Mouse (Mus musculus) midbrain, embryonic 14.5 days (tissue): ENCODE measurements around the gene Smim27. TPM values are rescaled to one million over a fixed set of nuclear protein-coding genes. Genes with fewer than 3 reads are reported as not detected.
"Not testable (repeated sequence)": the region's sequence is repeated elsewhere in the genome, so short reads cannot be mapped to it uniquely, and the experiment has no call there.

Experiments used
- ATAC-seq: fragments of 200-750 bp; cut with Nextera tagmentation; 2 replicates; pipeline ENCODE4 v1.8.0; 2017; ENCODE audit warnings: moderate number of reproducible peaks, moderate library complexity; ENCODE audit not compliant: low FRiP score, low TSS enrichment
- DNase-seq: peaks from one replicate; pipeline ENCODE4 v3.0.0-alpha.2; 2015
- H3K27ac ChIP-seq: fragments of 300-500 bp; sonication (generic); replicated peaks from 2 replicates; pipeline ENCODE4 v1.5.1; 2014; ENCODE audit warnings: mild to moderate bottlenecking, low read depth, low read length, moderate library complexity
- H3K27me3 ChIP-seq: fragments of 300-500 bp; sonication (generic); 2 replicates; pipeline ENCODE4 v1.6.1; 2014; ENCODE audit warnings: low read length, control low read depth, mixed read lengths; ENCODE audit not compliant: control insufficient read depth, insufficient read depth
- H3K36me3 ChIP-seq: fragments of 300-500 bp; sonication (generic); 2 replicates; pipeline ENCODE4 v1.6.1; 2014; ENCODE audit warnings: low read length, control low read depth; ENCODE audit not compliant: control insufficient read depth, insufficient read depth
- H3K4me1 ChIP-seq: fragments of 300-500 bp; sonication (generic); 2 replicates; pipeline ENCODE4 v1.6.1; 2014; ENCODE audit warnings: mild to moderate bottlenecking, antibody characterized with exemption, low read length, control low read depth; ENCODE audit not compliant: control insufficient read depth, insufficient read depth
- H3K4me2 ChIP-seq: fragments of 300-500 bp; sonication (generic); 2 replicates; pipeline ENCODE4 v1.6.1; 2014; ENCODE audit warnings: mild to moderate bottlenecking, low read length, moderate library complexity
- H3K4me3 ChIP-seq: fragments of 300-500 bp; sonication (generic); replicated peaks from 2 replicates; pipeline ENCODE4 v1.5.1; 2014; ENCODE audit warnings: low read depth, low read length
- H3K9ac ChIP-seq: fragments of 300-500 bp; sonication (generic); replicated peaks from 2 replicates; pipeline ENCODE4 v1.6.1; 2014; ENCODE audit warnings: mild to moderate bottlenecking, low read length, moderate library complexity
- H3K9me3 ChIP-seq: fragments of 300-500 bp; sonication (generic); 2 replicates; pipeline ENCODE4 v1.6.1; 2016; ENCODE audit warnings: low read length, control low read depth, mixed read lengths; ENCODE audit not compliant: control insufficient read depth
- WGBS: fragments of 180-500 bp; shearing (Covaris S2); extraction: QIAGEN DNeasy Blood & Tissue Kit; methylation state at CpG from one replicate; pipeline ENCODE4 v1.1.7; 2014; 5-methylcytosine and 5-hydroxymethylcytosine counted together
- polyA plus RNA-seq: library from polyadenylated mRNA; unstranded; fragments of >200 nt; fragmentation: Nextera tagmentation; extraction: Ambion mirVana; gene quantifications from 2 replicates; pipeline ENCODE4 v1.2.1, GENCODE M21; 2014

Gene Smim27
- polyA plus RNA-seq, 1 experiment from 2014 or later = 9.7 TPM

DNA sequence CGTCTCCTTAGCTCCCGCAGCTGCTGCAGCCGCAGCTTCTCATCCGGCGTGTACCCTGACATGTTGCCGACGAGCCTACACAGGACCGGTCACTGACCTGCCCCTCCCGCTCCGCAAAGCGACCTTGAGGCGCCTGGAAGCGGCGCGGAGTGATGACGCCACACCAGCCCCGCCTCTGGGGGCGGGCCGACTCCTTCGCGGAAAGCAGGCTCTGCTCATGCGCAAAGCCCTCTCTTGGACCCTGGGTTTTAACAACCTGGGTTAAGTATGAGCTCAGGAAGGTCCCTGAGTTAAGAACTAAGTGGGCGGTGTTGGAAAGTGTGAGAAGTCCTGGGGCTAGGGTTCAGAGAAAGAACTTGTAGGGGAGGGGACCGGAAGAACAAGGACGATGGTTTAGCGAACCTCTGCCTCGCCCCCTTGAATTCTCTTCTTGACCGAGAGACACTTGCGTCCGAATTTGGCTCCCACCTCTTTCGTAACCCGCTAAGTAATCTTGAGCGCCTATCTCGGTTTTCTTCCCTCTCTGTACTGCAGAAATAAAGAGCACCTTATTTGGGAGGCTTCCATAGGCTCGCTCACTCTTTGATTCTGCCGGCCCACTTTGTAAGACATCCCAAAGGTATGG lies 10.0 kb downstream of the Smim27 start, which contains the start of gene Ndufb6:
Ndufb6 (minus strand) TSS at position 146 of the 625 bp plus-strand sequence.
- ATAC-seq (peak; percentile 93), DNase-seq (peak; percentile 98)
- Histone ChIP-seq H3K4me1 (peaks cover 11% of the 10 kb centered on the region), H3K27ac (peak within 1 kb of the TSS; percentile 54), H3K4me2 (peak within 1 kb of the TSS; percentile 85), H3K9me3 (no peaks in the 10 kb centered on the region), H3K27me3 (no peaks in the 10 kb centered on the region), H3K36me3 (peaks cover 17% of the 10 kb centered on the region), H3K9ac (peak within 1 kb of the TSS; percentile 84), H3K4me3 (peak within 1 kb of the TSS; percentile 98)
- under 1% methylated on average over 36 of the region's 36 CpGs for WGBS

- Histone ChIP-seq H3K4me3 (no peak overlapping the region), H3K27me3 (no peaks in the 10 kb centered on the region), H3K9me3 (no peaks in the 10 kb centered on the region), H3K4me1 (no peaks in the 10 kb centered on the region), H3K27ac (no peak overlapping the region), H3K9ac (no peak overlapping the region), H3K4me2 (no peak overlapping the region), H3K36me3 (no peaks in the 10 kb centered on the region)
- WGBS = 23% methylated on average over 4 of the region's 4 CpGs
- ATAC-seq (no peak), DNase-seq (peak; percentile 89)
These were observed 16.2 kb downstream of the Smim27 start for GRCm38 (mm10) chr4:40285582-40285981.

- Histone ChIP-seq H3K4me1 (no peaks in the 10 kb centered on the region), H3K4me3 (no peak overlapping the region), H3K36me3 (no peaks in the 10 kb centered on the region), H3K9me3 (no peaks in the 10 kb centered on the region), H3K27ac (no peak overlapping the region), H3K27me3 (no peaks in the 10 kb centered on the region), H3K4me2 (no peak overlapping the region), H3K9ac (no peak overlapping the region)
- DNase-seq (no peak), ATAC-seq (no peak)
- WGBS = 84% methylated on average over 6 of the region's 6 CpGs
These were observed 18.0 kb downstream of the Smim27 start for GRCm38 (mm10) chr4:40287415-40287814.

DNA sequence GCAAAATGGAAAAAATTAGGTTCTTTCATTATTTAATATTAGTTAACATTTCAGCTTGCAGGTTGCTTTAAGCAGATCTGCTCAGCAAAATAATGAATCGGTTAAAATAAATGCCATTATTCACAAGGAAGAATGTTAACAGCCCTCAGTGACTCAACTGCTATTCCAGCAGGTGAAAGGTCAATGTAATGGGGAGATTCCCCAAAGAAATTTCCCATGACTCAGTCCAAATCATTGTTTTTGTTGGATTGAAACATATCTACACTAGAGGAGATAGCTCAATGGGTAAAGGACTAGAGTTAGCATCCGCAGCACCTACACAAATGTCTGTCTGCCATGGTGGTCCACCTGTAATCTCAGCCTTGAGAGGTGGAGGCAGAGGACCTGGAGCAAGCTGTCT lies 19.7 kb downstream of the Smim27 start:
- H3K4me1 ChIP-seq = no peaks in the 10 kb centered on the region
- no peaks in the 10 kb centered on the region for H3K9me3 ChIP-seq
- H3K36me3 ChIP-seq = no peaks in the 10 kb centered on the region
- no peak overlapping the region for H3K4me3 ChIP-seq
- no peak overlapping the region for H3K4me2 ChIP-seq
- DNase-seq (no peak), ATAC-seq (no peak)
- H3K27ac ChIP-seq = no peak overlapping the region
- H3K9ac ChIP-seq = no peak overlapping the region
- WGBS = 92% methylated on average over 2 of the region's 2 CpGs
- no peaks in the 10 kb centered on the region for H3K27me3 ChIP-seq

GRCm38 (mm10) chr4:40291511-40291910 lies 22.1 kb downstream of the Smim27 start:
- H3K9me3 ChIP-seq, H3K27ac ChIP-seq, DNase-seq, H3K4me3 ChIP-seq, H3K9ac ChIP-seq, H3K4me2 ChIP-seq, H3K36me3 ChIP-seq, H3K27me3 ChIP-seq, ATAC-seq, H3K4me1 ChIP-seq: not testable (repeated sequence)
- 94% methylated on average over 11 of the region's 11 CpGs for WGBS

DNA sequence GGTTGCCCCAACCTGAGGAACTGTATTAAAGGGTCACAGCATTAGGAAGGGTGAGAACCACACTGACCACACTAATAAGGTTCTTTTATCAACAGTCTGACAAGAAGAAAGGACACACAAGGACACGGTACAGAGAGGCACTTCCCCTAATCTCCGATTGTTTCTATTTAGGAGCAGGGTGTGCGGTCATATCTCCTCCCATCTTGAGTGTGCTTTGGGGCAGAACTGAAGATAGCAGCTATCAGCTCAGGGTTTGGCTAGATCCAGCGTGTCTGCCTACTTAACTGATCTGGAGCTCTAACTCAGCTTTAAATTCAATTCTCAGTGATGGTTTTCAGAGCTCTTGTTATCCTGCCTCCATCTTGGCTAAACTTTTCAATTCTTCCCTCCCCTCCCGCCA lies 29.8 kb downstream of the Smim27 start:
- no peak overlapping the region for H3K9ac ChIP-seq
- no peak overlapping the region for H3K4me3 ChIP-seq
- 81% methylated on average over 5 of the region's 5 CpGs for WGBS

GRCm38 (mm10) chr4:40301076-40301789 lies 31.9 kb downstream of the Smim27 start:
- no peaks in the 10 kb centered on the region for H3K9me3 ChIP-seq
- no peak overlapping the region for H3K9ac ChIP-seq
- no peak overlapping the region for H3K27ac ChIP-seq
- no peaks in the 10 kb centered on the region for H3K36me3 ChIP-seq
- peak; percentile 94 for DNase-seq
- WGBS = 13% methylated on average over 16 of the region's 16 CpGs
- H3K4me2 ChIP-seq = peak overlapping the region; percentile 37
- H3K27me3 ChIP-seq = no peaks in the 10 kb centered on the region
- ATAC-seq = peak; percentile 79
- H3K4me1 ChIP-seq = no peaks in the 10 kb centered on the region
- no peak overlapping the region for H3K4me3 ChIP-seq

More for the DNA sequence above, 29.8 kb downstream of the Smim27 start:
- Histone ChIP-seq H3K4me2 (no peak overlapping the region), H3K9me3 (no peaks in the 10 kb centered on the region), H3K27ac (no peak overlapping the region), H3K27me3 (no peaks in the 10 kb centered on the region), H3K4me1 (no peaks in the 10 kb centered on the region), H3K36me3 (no peaks in the 10 kb centered on the region)
- DNase-seq (no peak), ATAC-seq (no peak)

GRCm38 (mm10) chr4:40302445-40303125 lies 33.2 kb downstream of the Smim27 start:
- ATAC-seq (no peak), DNase-seq (no peak)
- Histone ChIP-seq H3K4me2 (no peak overlapping the region), H3K9ac (no peak overlapping the region), H3K4me3 (no peak overlapping the region), H3K9me3 (no peaks in the 10 kb centered on the region), H3K27ac (no peak overlapping the region), H3K27me3 (no peaks in the 10 kb centered on the region), H3K4me1 (no peaks in the 10 kb centered on the region), H3K36me3 (no peaks in the 10 kb centered on the region)
- 89% methylated on average over 10 of the region's 10 CpGs for WGBS
